Mouse (Mus musculus): ENCODE results near the gene Anpep.

Anpep gene

GRCm38 (mm10) chr7:79858956-79859630, 1.8 kb downstream of the Anpep start:
- no peaks in the 10 kb centered on the region for H3K9me3 ChIP-seq (ENCODE audit: low read length)
- H3K36me3 ChIP-seq (ENCODE audit: insufficient read depth, low read length) = no peaks in the 10 kb centered on the region
- peaks cover 59% of the 10 kb centered on the region for H3K4me1 ChIP-seq (replicated peaks; ENCODE audit: low read depth, low read length)
- H3K27me3 ChIP-seq (ENCODE audit: insufficient read depth, low read length) = no peaks in the 10 kb centered on the region
- H3K4me3 ChIP-seq (replicated peaks; ENCODE audit: low read length) = no peak overlapping the region
- no peak for TF ChIP-seq CTCF (conservative IDR thresholded peaks at IDR 0.05; ENCODE audit: low read length)
- no peak for TF ChIP-seq NANOG (IDR thresholded peaks at IDR 0.05; ENCODE audit: borderline replicate concordance, low read length)
- TF ChIP-seq POU5F1 (IDR thresholded peaks at IDR 0.05; ENCODE audit: borderline replicate concordance, low read length) = no peak

GRCm38 (mm10) chr7:79858202-79858934, 2.5 kb downstream of the Anpep start:
- Histone ChIP-seq H3K4me3 (replicated peaks; ENCODE audit: low read length) (no peak overlapping the region), H3K36me3 (ENCODE audit: insufficient read depth, low read length) (no peaks in the 10 kb centered on the region), H3K27me3 (ENCODE audit: insufficient read depth, low read length) (no peaks in the 10 kb centered on the region), H3K4me1 (replicated peaks; ENCODE audit: low read depth, low read length) (peaks cover 58% of the 10 kb centered on the region), H3K9me3 (ENCODE audit: low read length) (no peaks in the 10 kb centered on the region)
- TF ChIP-seq NANOG (IDR thresholded peaks at IDR 0.05; ENCODE audit: borderline replicate concordance, low read length) = no peak
- TF ChIP-seq POU5F1 (IDR thresholded peaks at IDR 0.05; ENCODE audit: borderline replicate concordance, low read length) = no peak
- TF ChIP-seq CTCF (conservative IDR thresholded peaks at IDR 0.05; ENCODE audit: low read length) = no peak

GRCm38 (mm10) chr7:79856305-79856704, 4.6 kb downstream of the Anpep start:
- no peak overlapping the region for H3K4me3 ChIP-seq (replicated peaks; ENCODE audit: low read length)
- no peaks in the 10 kb centered on the region for H3K27me3 ChIP-seq (ENCODE audit: insufficient read depth, low read length)
- H3K4me1 ChIP-seq (replicated peaks; ENCODE audit: low read depth, low read length) = peaks cover 39% of the 10 kb centered on the region
- H3K9me3 ChIP-seq (ENCODE audit: low read length) = no peaks in the 10 kb centered on the region
- no peak for TF ChIP-seq NANOG (IDR thresholded peaks at IDR 0.05; ENCODE audit: borderline replicate concordance, low read length)
- no peak for TF ChIP-seq CTCF (conservative IDR thresholded peaks at IDR 0.05; ENCODE audit: low read length)
- no peak for TF ChIP-seq POU5F1 (IDR thresholded peaks at IDR 0.05; ENCODE audit: borderline replicate concordance, low read length)
- H3K36me3 ChIP-seq (ENCODE audit: insufficient read depth, low read length) = no peaks in the 10 kb centered on the region

GRCm38 (mm10) chr7:79847456-79848451, 13.1 kb downstream of the Anpep start:
- TF ChIP-seq NANOG (IDR thresholded peaks at IDR 0.05; ENCODE audit: borderline replicate concordance, low read length) (no peak), CTCF (conservative IDR thresholded peaks at IDR 0.05; ENCODE audit: low read length) (no peak), POU5F1 (IDR thresholded peaks at IDR 0.05; ENCODE audit: borderline replicate concordance, low read length) (no peak)

GRCm38 (mm10) chr7:79846342-79846741, 14.5 kb downstream of the Anpep start:
- Histone ChIP-seq H3K4me1 (replicated peaks; ENCODE audit: low read depth, low read length) (peaks cover 36% of the 10 kb centered on the region), H3K9me3 (ENCODE audit: low read length) (no peaks in the 10 kb centered on the region), H3K27me3 (ENCODE audit: insufficient read depth, low read length) (peaks cover 49% of the 10 kb centered on the region), H3K4me3 (replicated peaks; ENCODE audit: low read length) (no peak overlapping the region), H3K36me3 (ENCODE audit: insufficient read depth, low read length) (peaks cover 5% of the 10 kb centered on the region; the same call in 1 of the 2 replicates)
- TF ChIP-seq NANOG (IDR thresholded peaks at IDR 0.05; ENCODE audit: borderline replicate concordance, low read length) (no peak), CTCF (conservative IDR thresholded peaks at IDR 0.05; ENCODE audit: low read length) (no peak), POU5F1 (IDR thresholded peaks at IDR 0.05; ENCODE audit: borderline replicate concordance, low read length) (no peak)

More at GRCm38 (mm10) chr7:79847456-79848451, 13.1 kb downstream of the Anpep start:
- peaks cover 32% of the 10 kb centered on the region for H3K4me1 ChIP-seq (replicated peaks; ENCODE audit: low read depth, low read length)
- H3K4me3 ChIP-seq (replicated peaks; ENCODE audit: low read length) = peak overlapping the region; percentile 81
- H3K27me3 ChIP-seq (ENCODE audit: insufficient read depth, low read length) = peaks cover 47% of the 10 kb centered on the region
- no peaks in the 10 kb centered on the region for H3K36me3 ChIP-seq (ENCODE audit: insufficient read depth, low read length)
- no peaks in the 10 kb centered on the region for H3K9me3 ChIP-seq (ENCODE audit: low read length)

GRCm38 (mm10) chr7:79844090-79844802, 16.6 kb downstream of the Anpep start:
- no peak for TF ChIP-seq POU5F1 (IDR thresholded peaks at IDR 0.05; ENCODE audit: borderline replicate concordance, low read length)
- TF ChIP-seq CTCF (conservative IDR thresholded peaks at IDR 0.05; ENCODE audit: low read length) = no peak
- TF ChIP-seq NANOG (IDR thresholded peaks at IDR 0.05; ENCODE audit: borderline replicate concordance, low read length) = no peak
- Histone ChIP-seq H3K4me1 (replicated peaks; ENCODE audit: low read depth, low read length) (peaks cover 30% of the 10 kb centered on the region), H3K4me3 (replicated peaks; ENCODE audit: low read length) (no peak overlapping the region), H3K27me3 (ENCODE audit: insufficient read depth, low read length) (peaks cover 40% of the 10 kb centered on the region), H3K36me3 (ENCODE audit: insufficient read depth, low read length) (peaks cover 12% of the 10 kb centered on the region), H3K9me3 (ENCODE audit: low read length) (no peaks in the 10 kb centered on the region)

- peaks cover 22% of the 10 kb centered on the region for H3K36me3 ChIP-seq (ENCODE audit: insufficient read depth, low read length)
- no peak for TF ChIP-seq NANOG (IDR thresholded peaks at IDR 0.05; ENCODE audit: borderline replicate concordance, low read length)
- TF ChIP-seq POU5F1 (IDR thresholded peaks at IDR 0.05; ENCODE audit: borderline replicate concordance, low read length) = no peak
- no peak for TF ChIP-seq CTCF (conservative IDR thresholded peaks at IDR 0.05; ENCODE audit: low read length)
- H3K4me3 ChIP-seq (replicated peaks; ENCODE audit: low read length) = no peak overlapping the region
- H3K4me1 ChIP-seq (replicated peaks; ENCODE audit: low read depth, low read length) = peaks cover 15% of the 10 kb centered on the region
- H3K9me3 ChIP-seq (ENCODE audit: low read length) = no peaks in the 10 kb centered on the region
- H3K27me3 ChIP-seq (ENCODE audit: insufficient read depth, low read length) = peaks cover 27% of the 10 kb centered on the region
Observed at GRCm38 (mm10) chr7:79842163-79842562, 18.7 kb downstream of the Anpep start.

All from E14TG2a.4 (cell line).